Mouse (Mus musculus) liver, adult 2 months (tissue): ENCODE data around the gene Pola2.

Experiments
- CTCF ChIP-seq: fragments of 200-500 bp; IDR thresholded peaks from 2 replicates; pipeline ENCODE4 v1.5.1; 2011; ENCODE audit warnings: low read depth, low read length, control low read depth
- POLR2A ChIP-seq: fragments of 200-500 bp; IDR thresholded peaks from 2 replicates; pipeline ENCODE4 v1.6.1; 2011; ENCODE audit warnings: low read length, control low read depth; ENCODE audit not compliant: insufficient read depth; ENCODE audit errors: extremely low read depth

GRCm38 (mm10) chr19:5894002-5894678 is 69.9 kb downstream of the Pola2 start, which contains the start of gene Tigd3:
- TF ChIP-seq CTCF, result no peak
- TF ChIP-seq POLR2A, result no peak
